Comparison of ENCODE assay signal across 9 mouse cellular contexts in the genomic region with DNA sequence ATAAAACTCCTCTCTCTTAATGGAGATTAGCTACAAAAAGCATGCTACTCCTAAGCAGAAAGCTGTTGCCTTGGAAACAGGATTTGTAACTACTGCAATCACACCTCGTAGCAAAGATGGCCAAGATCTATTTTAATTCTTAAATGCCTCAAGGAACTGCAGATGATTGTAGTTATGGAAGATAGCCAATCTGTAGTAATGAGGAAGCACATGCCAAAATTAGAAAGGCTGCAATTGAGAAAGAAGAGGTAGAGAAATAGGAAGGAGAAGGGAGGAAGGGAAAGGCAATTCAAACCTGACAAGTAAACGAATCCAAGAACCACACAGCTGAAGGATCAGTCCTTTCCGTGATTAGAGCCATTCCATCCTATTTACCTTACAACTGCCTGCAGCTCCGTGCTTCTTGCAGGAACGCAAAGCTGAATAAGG. TPM values are rescaled to one million over a fixed set of nuclear protein-coding genes. Genes with fewer than 3 reads are reported as not detected.
A peak's percentile ranks its signal among the peaks of the same experiment; 100 is the strongest.
DNase-seq lines count a peak whose midpoint lies in the region; ATAC-seq and TF ChIP-seq lines count a peak whose summit lies in the region.
"Had no signal": no experiment of that assay in that cellular context is flagged by ENCODE, and none has a peak within 500 bp of the region (broad histone marks: within the 10 kb centered on the region; RNA-seq: fewer than 3 reads in every experiment).

No protein-coding gene starts in this region.

- H3K9me3 ChIP-seq in heart, embryonic 16.5 days (replicated peaks; ENCODE audit: control insufficient read depth, low read length), result 0 out of 2 replicates have a peak, but pooled peaks cover 5% of the 10 kb centered on the region
- no peaks in the 10 kb centered on the region for H3K9me3 ChIP-seq in midbrain, embryonic 14.5 days (ENCODE audit: control insufficient read depth, low read length)
- H3K9me3 ChIP-seq in midbrain, embryonic 10.5 days (replicated peaks), result no peaks in the 10 kb centered on the region
- H3K9me3 ChIP-seq in forebrain, postnatal 0 days (ENCODE audit: low read length), result no peaks in the 10 kb centered on the region
- H3K9me3 ChIP-seq in liver, postnatal 0 days (ENCODE audit: low read length), result no peaks in the 10 kb centered on the region

- intact Hi-C loops in heart, postnatal 14 days (cut with DNase I), result no loop called here

- no peak for ATAC-seq in heart, embryonic 16.5 days (replicated peaks; ENCODE audit: extremely low read depth, insufficient read depth, low FRiP score)
- ATAC-seq in midbrain, embryonic 14.5 days (ENCODE audit: low FRiP score, low TSS enrichment), result no peak
- peak; percentile 90 for ATAC-seq in forebrain, postnatal 0 days
- ATAC-seq in liver, postnatal 0 days, result no peak

- H3K36me3 ChIP-seq in heart, embryonic 16.5 days (ENCODE audit: control insufficient read depth, insufficient read depth), result no peaks in the 10 kb centered on the region
- H3K36me3 ChIP-seq in midbrain, embryonic 14.5 days (ENCODE audit: control insufficient read depth, insufficient read depth, low read length), result no peaks in the 10 kb centered on the region
- no peaks in the 10 kb centered on the region for H3K36me3 ChIP-seq in midbrain, embryonic 10.5 days
- no peaks in the 10 kb centered on the region for H3K36me3 ChIP-seq in forebrain, postnatal 0 days (ENCODE audit: insufficient read depth)
- no peaks in the 10 kb centered on the region for H3K36me3 ChIP-seq in liver, postnatal 0 days (replicated peaks; ENCODE audit: insufficient read depth, low read length)

- TF ChIP-seq EP300 in liver, postnatal 0 days (IDR thresholded peaks at IDR 0.05; ENCODE audit: low read depth), result no peak

- no peak overlapping the region for H3K9ac ChIP-seq in heart, embryonic 16.5 days (ENCODE audit: low read length)
- no peak overlapping the region for H3K9ac ChIP-seq in midbrain, embryonic 14.5 days (replicated peaks; ENCODE audit: low read length)
- H3K9ac ChIP-seq in forebrain, postnatal 0 days, result peak overlapping the region; percentile 29; the same call in 1 of the 2 replicates
- no peak overlapping the region for H3K9ac ChIP-seq in liver, postnatal 0 days (replicated peaks)

- H3K4me2 ChIP-seq in heart, embryonic 16.5 days (ENCODE audit: low read depth, low read length), result peak overlapping the region; percentile 26; the same call in 1 of the 2 replicates
- no peak overlapping the region for H3K4me2 ChIP-seq in midbrain, embryonic 14.5 days (ENCODE audit: low read length)
- peak overlapping the region; percentile 31; the same call in 1 of the 2 replicates for H3K4me2 ChIP-seq in forebrain, postnatal 0 days (ENCODE audit: low read depth)
- no peak overlapping the region; the same call in 1 of the 2 replicates for H3K4me2 ChIP-seq in liver, postnatal 0 days (ENCODE audit: low read depth, low read length)

- H3K27ac ChIP-seq in heart, embryonic 16.5 days (ENCODE audit: low read length), result no peak overlapping the region; the same call in 1 of the 2 replicates
- H3K27ac ChIP-seq in midbrain, embryonic 14.5 days (replicated peaks; ENCODE audit: low read depth, low read length), result peak overlapping the region; percentile 45; the same call in 1 of the 2 replicates
- H3K27ac ChIP-seq in midbrain, embryonic 10.5 days (replicated peaks), result no peak overlapping the region
- peak overlapping the region; percentile 85 for H3K27ac ChIP-seq in forebrain, postnatal 0 days (ENCODE audit: low read depth, low read length)
- H3K27ac ChIP-seq in liver, postnatal 0 days (ENCODE audit: low read depth), result no peak overlapping the region

- 24% methylated on average over 5 of the region's 5 CpGs for WGBS in heart, embryonic 16.5 days
- 34% methylated on average over 5 of the region's 5 CpGs for WGBS in midbrain, embryonic 14.5 days
- 67% methylated on average over 5 of the region's 5 CpGs for WGBS in midbrain, embryonic 10.5 days
- 11% methylated on average over 5 of the region's 5 CpGs for WGBS in forebrain, postnatal 0 days
- 36% methylated on average over 5 of the region's 5 CpGs for WGBS in liver, postnatal 0 days (ENCODE audit: insufficient replicate concordance)

- no peak for DNase-seq in heart, postnatal 14 days
- DNase-seq in midbrain, embryonic 14.5 days, result peak; percentile 62
- no peak for DNase-seq in midbrain, embryonic 10.5 days (ENCODE audit: low spot score)
- peak; percentile 77 for DNase-seq in forebrain, postnatal 0 days
- peak; percentile 90 for DNase-seq in telencephalon, adult 2 months (ENCODE audit: low read depth, low spot score)
- no peak for DNase-seq in liver, postnatal 0 days
- DNase-seq: cerebellum, adult 9-11 months; lung, postnatal 14 days had no signal

- peaks cover 32% of the 10 kb centered on the region for H3K4me1 ChIP-seq in heart, embryonic 16.5 days (ENCODE audit: control insufficient read depth, insufficient read depth, low read length)
- peaks cover 13% of the 10 kb centered on the region for H3K4me1 ChIP-seq in midbrain, embryonic 14.5 days (ENCODE audit: control insufficient read depth, insufficient read depth, low read length)
- H3K4me1 ChIP-seq in midbrain, embryonic 10.5 days, result no peaks in the 10 kb centered on the region; the same call in 1 of the 2 replicates
- H3K4me1 ChIP-seq in forebrain, postnatal 0 days (ENCODE audit: insufficient read depth), result peaks cover 39% of the 10 kb centered on the region
- H3K4me1 ChIP-seq in liver, postnatal 0 days (ENCODE audit: insufficient read depth), result peaks cover 21% of the 10 kb centered on the region

- TF ChIP-seq CTCF in forebrain, postnatal 0 days (IDR thresholded peaks at IDR 0.05; ENCODE audit: low read depth), result no peak
- TF ChIP-seq CTCF in liver, postnatal 0 days (IDR thresholded peaks at IDR 0.05; ENCODE audit: low read depth), result no peak

- H3K4me3 ChIP-seq in heart, embryonic 16.5 days (ENCODE audit: low read length), result no peak overlapping the region
- no peak overlapping the region for H3K4me3 ChIP-seq in midbrain, embryonic 14.5 days (replicated peaks; ENCODE audit: low read depth, low read length)
- no peak overlapping the region for H3K4me3 ChIP-seq in midbrain, embryonic 10.5 days
- no peak overlapping the region for H3K4me3 ChIP-seq in forebrain, postnatal 0 days (ENCODE audit: low read depth, low read length)
- H3K4me3 ChIP-seq in liver, postnatal 0 days (ENCODE audit: low read depth, low read length), result no peak overlapping the region

- no peaks in the 10 kb centered on the region for H3K27me3 ChIP-seq in heart, embryonic 16.5 days (ENCODE audit: control insufficient read depth, insufficient read depth, low read length)
- no peaks in the 10 kb centered on the region for H3K27me3 ChIP-seq in midbrain, embryonic 14.5 days (ENCODE audit: control insufficient read depth, insufficient read depth, low read length)
- H3K27me3 ChIP-seq in midbrain, embryonic 10.5 days (ENCODE audit: low read depth, poor library complexity, severe bottlenecking), result no peaks in the 10 kb centered on the region
- H3K27me3 ChIP-seq in forebrain, postnatal 0 days (ENCODE audit: insufficient read depth, low read length), result no peaks in the 10 kb centered on the region
- H3K27me3 ChIP-seq in liver, postnatal 0 days (ENCODE audit: insufficient read depth, low read length), result no peaks in the 10 kb centered on the region

RNA-seq across cellular contexts. Expression of gene Ankrd44, which starts 27.5 kb away (rescaled TPM):
- 8.7 and 11.4 TPM in 2 replicates for polyA plus RNA-seq in heart, embryonic 16.5 days (2015; fragmentation: Nextera tagmentation; extraction: Ambion mirVana)
- 10 to 100 TPM; 15.9 to 16.9 TPM for total RNA-seq in heart, postnatal 14 days (2021)
- polyA plus RNA-seq in midbrain, embryonic 14.5 days (2014; fragmentation: Nextera tagmentation; extraction: Ambion mirVana), result 37.0 and 39.1 TPM in 2 replicates
- polyA plus RNA-seq in midbrain, embryonic 10.5 days (2016; fragmentation: Nextera tagmentation; extraction: Ambion mirVana), result 7.8 and 10.8 TPM in 2 replicates
- 47.2 and 88.1 TPM in 2 replicates for total RNA-seq in forebrain, postnatal 0 days (2014; rRNA removed)
- polyA plus RNA-seq in forebrain, postnatal 0 days (2015; fragmentation: Nextera tagmentation; extraction: Ambion mirVana), result 7.2 and 12.8 TPM in 2 replicates
- polyA plus RNA-seq in liver, postnatal 0 days (2015; fragmentation: Nextera tagmentation; extraction: Ambion mirVana), result 4.0 and 4.7 TPM in 2 replicates

Comparison
In these comparisons a context has a peak if more than half of its experiments do, and no peak if none do; other contexts are left out.
1. H3K27ac ChIP-seq: peak in midbrain, embryonic 14.5 days (single experiment) and forebrain, postnatal 0 days (single experiment); none in heart, embryonic 16.5 days (single experiment), midbrain, embryonic 10.5 days (single experiment) and liver, postnatal 0 days (single experiment).
2. DNase-seq: peak in midbrain, embryonic 14.5 days (single experiment), forebrain, postnatal 0 days (single experiment) and telencephalon, adult 2 months (single experiment); none in heart, postnatal 14 days (0 of 2), midbrain, embryonic 10.5 days (single experiment) and liver, postnatal 0 days (single experiment).
3. H3K4me2 ChIP-seq: peak in heart, embryonic 16.5 days (single experiment) and forebrain, postnatal 0 days (single experiment); none in midbrain, embryonic 14.5 days (single experiment) and liver, postnatal 0 days (single experiment).